Mouse (Mus musculus) spleen, postnatal 10 days (tissue): ENCODE measurements around the gene Pcsk1n.

Experiments
- DNase-seq, 2 experiments: peaks; one replicate each; pipeline ENCODE4 v3.0.0; 2021 to 2022; ENCODE audit warnings: low spot score in 2 of 2

The Pcsk1n gene

DNA sequence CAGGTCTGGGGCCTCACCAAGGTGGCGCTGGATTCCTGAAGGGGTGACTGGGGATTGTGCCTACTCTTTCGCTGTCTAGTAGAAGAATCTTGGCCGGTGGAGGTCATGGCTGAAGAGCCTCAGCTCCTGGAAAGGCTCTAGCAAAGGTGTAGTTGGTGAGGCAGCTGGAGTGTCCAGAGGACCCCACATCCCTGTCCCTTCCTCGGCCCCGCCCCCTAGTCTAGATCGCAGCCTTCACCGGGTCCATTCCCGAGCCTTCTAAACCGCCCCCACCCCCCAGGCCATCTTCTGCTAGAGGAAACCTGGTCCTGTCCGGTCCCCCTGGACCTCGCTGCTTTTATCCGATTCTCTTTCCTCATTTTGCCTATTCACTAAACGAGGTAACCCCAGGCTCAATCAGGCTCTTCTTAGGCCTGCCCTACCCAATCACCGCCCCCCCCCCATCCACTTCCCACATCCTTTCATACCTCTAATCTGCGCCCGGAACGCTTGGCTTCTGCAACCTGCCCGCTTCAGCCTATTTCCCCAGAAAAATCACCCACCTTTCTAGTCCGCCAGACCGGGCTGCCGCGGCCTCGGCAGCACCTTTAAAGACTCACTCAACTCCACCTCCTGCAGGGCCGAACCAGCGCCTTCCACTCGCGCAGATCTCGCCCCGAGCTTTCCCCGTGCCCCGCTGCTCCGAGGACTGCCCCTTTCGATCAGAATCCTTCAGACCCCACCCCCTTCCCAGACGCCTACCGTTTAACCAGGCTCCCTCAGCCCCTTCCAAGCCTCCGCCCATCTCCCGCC lies 27.7 kb downstream of the Pcsk1n start, which contains the start of gene Hdac6:
Gene Hdac6, minus strand, starts transcription at position 782 of the 792 bp plus-strand sequence.
- no peak for DNase-seq

- DNase-seq = peak; percentile 60 to 88
Observed at GRCm38 (mm10) chrX:7947900-7948492, 28.4 kb downstream of the Pcsk1n start.

GRCm38 (mm10) chrX:7950091-7950490 lies 30.5 kb downstream of the Pcsk1n start:
- no peak for DNase-seq

DNA sequence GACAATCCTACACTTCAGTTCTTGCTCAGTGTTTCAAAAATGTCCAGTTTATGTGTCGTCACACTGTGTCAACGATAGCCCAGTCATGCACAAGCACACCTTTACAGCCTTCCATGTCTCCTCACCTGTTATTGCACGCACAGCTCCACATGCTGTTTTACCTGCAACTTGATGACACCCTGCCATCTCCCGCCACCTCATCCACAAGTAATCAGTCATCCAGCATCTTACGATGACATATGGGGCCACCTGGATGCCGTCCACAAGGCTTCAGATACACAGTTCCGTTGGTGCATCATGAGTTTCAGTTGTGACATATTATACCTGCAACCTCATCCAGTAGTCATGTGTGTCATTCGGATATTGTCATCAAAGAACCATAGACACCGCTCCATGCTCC lies 39.2 kb downstream of the Pcsk1n start:
- DNase-seq = no peak

DNA sequence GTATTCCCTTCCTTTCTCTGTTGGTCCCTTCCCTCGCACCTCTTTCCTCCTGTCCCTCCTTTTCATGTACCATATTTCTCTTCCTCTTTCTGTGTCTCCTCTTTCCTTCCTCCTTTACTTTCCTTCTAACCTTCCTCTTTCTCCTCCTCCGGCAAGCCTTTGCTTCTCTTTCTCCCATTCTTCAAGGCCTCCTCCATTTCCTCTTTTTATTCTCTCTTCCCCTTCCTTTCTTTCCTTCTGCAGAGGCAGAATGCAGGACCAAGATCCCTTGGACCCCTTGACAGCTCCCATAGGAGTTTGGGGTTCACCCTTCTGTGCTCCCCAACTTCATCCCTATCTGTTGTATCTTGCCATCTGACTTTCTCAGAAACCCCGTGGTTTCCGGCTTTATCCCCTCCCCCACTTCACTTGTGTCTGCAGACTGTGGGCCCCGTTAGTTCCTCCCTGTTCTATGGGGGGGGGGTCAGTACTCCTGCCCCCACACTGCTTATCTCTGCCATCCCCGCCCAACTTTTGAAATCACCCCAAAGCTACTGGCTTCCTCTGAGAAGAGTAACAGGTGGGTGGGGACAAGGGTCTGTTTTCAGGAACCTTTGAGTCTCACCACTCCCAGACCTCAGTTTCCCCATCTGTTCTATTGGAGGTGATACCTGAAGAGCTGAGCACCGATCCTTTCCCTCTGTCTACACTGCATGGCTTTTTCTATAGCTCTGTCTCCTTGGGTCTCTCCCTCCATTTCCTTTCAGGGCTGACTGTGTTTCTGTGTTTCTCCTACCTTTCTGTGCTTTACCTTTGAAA lies 44.4 kb downstream of the Pcsk1n start:
- DNase-seq = peak in 1 of 2 experiments; percentile 15

GRCm38 (mm10) chrX:7966161-7966560 lies 46.5 kb downstream of the Pcsk1n start:
- no peak for DNase-seq

GRCm38 (mm10) chrX:7967596-7968201 lies 48.1 kb downstream of the Pcsk1n start:
- peak; percentile 41 to 70 for DNase-seq

- DNase-seq = peak; percentile 38 to 49
Observed at GRCm38 (mm10) chrX:7968226-7968625, 48.6 kb downstream of the Pcsk1n start.

GRCm38 (mm10) chrX:7968899-7969298 lies 49.3 kb downstream of the Pcsk1n start:
- DNase-seq = no peak

DNA sequence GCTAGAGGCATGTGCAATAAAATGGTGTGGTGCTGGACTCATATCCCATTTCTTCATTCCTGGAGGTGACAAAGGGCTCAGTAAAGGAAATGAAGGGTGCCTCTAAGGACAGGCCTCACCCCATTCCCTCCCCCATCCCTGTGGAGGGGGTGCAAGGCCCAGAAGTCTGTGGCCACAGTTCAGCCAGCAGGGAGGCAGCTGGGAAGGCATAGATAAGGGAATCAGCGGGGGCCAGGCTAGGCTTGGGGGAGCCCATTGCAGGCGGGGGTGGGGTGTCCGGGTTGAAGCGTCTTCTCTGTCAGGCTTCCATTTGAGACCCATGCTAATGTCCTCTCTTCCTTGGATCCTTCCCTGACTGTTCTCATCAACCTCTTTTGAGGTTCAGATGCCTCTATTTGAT lies 51.7 kb downstream of the Pcsk1n start:
- peak; percentile 57 to 86 for DNase-seq
